Mouse (Mus musculus) midbrain, embryonic 14.5 days (tissue): ENCODE data around the gene Lif. TPM values are rescaled to one million over a fixed set of nuclear protein-coding genes. Genes with fewer than 3 reads are reported as not detected.

Experiments
- ATAC-seq: fragments of 200-750 bp; cut with Nextera tagmentation; 2 replicates; pipeline ENCODE4 v1.8.0; 2017; ENCODE audit warnings: moderate number of reproducible peaks, moderate library complexity; ENCODE audit not compliant: low FRiP score, low TSS enrichment
- DNase-seq: peaks from one replicate; pipeline ENCODE4 v3.0.0-alpha.2; 2015
- H3K27ac ChIP-seq: fragments of 300-500 bp; sonication (generic); replicated peaks from 2 replicates; pipeline ENCODE4 v1.5.1; 2014; ENCODE audit warnings: mild to moderate bottlenecking, low read depth, low read length, moderate library complexity
- H3K27me3 ChIP-seq: fragments of 300-500 bp; sonication (generic); 2 replicates; pipeline ENCODE4 v1.6.1; 2014; ENCODE audit warnings: low read length, control low read depth, mixed read lengths; ENCODE audit not compliant: control insufficient read depth, insufficient read depth
- H3K36me3 ChIP-seq: fragments of 300-500 bp; sonication (generic); 2 replicates; pipeline ENCODE4 v1.6.1; 2014; ENCODE audit warnings: low read length, control low read depth; ENCODE audit not compliant: control insufficient read depth, insufficient read depth
- H3K4me1 ChIP-seq: fragments of 300-500 bp; sonication (generic); 2 replicates; pipeline ENCODE4 v1.6.1; 2014; ENCODE audit warnings: mild to moderate bottlenecking, antibody characterized with exemption, low read length, control low read depth; ENCODE audit not compliant: control insufficient read depth, insufficient read depth
- H3K4me2 ChIP-seq: fragments of 300-500 bp; sonication (generic); 2 replicates; pipeline ENCODE4 v1.6.1; 2014; ENCODE audit warnings: mild to moderate bottlenecking, low read length, moderate library complexity
- H3K4me3 ChIP-seq: fragments of 300-500 bp; sonication (generic); replicated peaks from 2 replicates; pipeline ENCODE4 v1.5.1; 2014; ENCODE audit warnings: low read depth, low read length
- H3K9ac ChIP-seq: fragments of 300-500 bp; sonication (generic); replicated peaks from 2 replicates; pipeline ENCODE4 v1.6.1; 2014; ENCODE audit warnings: mild to moderate bottlenecking, low read length, moderate library complexity
- H3K9me3 ChIP-seq: fragments of 300-500 bp; sonication (generic); 2 replicates; pipeline ENCODE4 v1.6.1; 2016; ENCODE audit warnings: low read length, control low read depth, mixed read lengths; ENCODE audit not compliant: control insufficient read depth
- WGBS: fragments of 180-500 bp; shearing (Covaris S2); extraction: QIAGEN DNeasy Blood & Tissue Kit; methylation state at CpG from one replicate; pipeline ENCODE4 v1.1.7; 2014; 5-methylcytosine and 5-hydroxymethylcytosine counted together
- polyA plus RNA-seq: library from polyadenylated mRNA; unstranded; fragments of >200 nt; fragmentation: Nextera tagmentation; extraction: Ambion mirVana; gene quantifications from 2 replicates; pipeline ENCODE4 v1.2.1, GENCODE M21; 2014

The Lif gene
- polyA plus RNA-seq, 1 experiment from 2014 or later = not detected

- Histone ChIP-seq H3K9me3 (no peaks in the 10 kb centered on the region), H3K4me1 (no peaks in the 10 kb centered on the region), H3K9ac (no peak overlapping the region), H3K4me3 (no peak overlapping the region), H3K27me3 (no peaks in the 10 kb centered on the region), H3K36me3 (no peaks in the 10 kb centered on the region), H3K4me2 (no peak overlapping the region), H3K27ac (no peak overlapping the region)
- no peak for DNase-seq
- 86% methylated on average over 6 of the region's 6 CpGs for WGBS
- no peak for ATAC-seq
These were observed 36.7 kb downstream of the Lif start for GRCm38 (mm10) chr11:4294047-4294446.

- no peaks in the 10 kb centered on the region for H3K36me3 ChIP-seq
- no peak overlapping the region for H3K9ac ChIP-seq
- no peaks in the 10 kb centered on the region for H3K4me1 ChIP-seq
- no peak overlapping the region for H3K4me3 ChIP-seq
- no peaks in the 10 kb centered on the region for H3K27me3 ChIP-seq
- H3K4me2 ChIP-seq = no peak overlapping the region
- no peak for DNase-seq
- no peak overlapping the region for H3K27ac ChIP-seq
- no peak for ATAC-seq
- H3K9me3 ChIP-seq = no peaks in the 10 kb centered on the region
- WGBS = 46% methylated on average over 14 of the region's 14 CpGs
These were observed 37.4 kb downstream of the Lif start for GRCm38 (mm10) chr11:4294495-4295351.

GRCm38 (mm10) chr11:4296610-4297275 lies 39.4 kb downstream of the Lif start:
- H3K4me3 ChIP-seq = no peak overlapping the region
- H3K27ac ChIP-seq = no peak overlapping the region
- no peaks in the 10 kb centered on the region for H3K4me1 ChIP-seq
- no peaks in the 10 kb centered on the region for H3K9me3 ChIP-seq
- no peaks in the 10 kb centered on the region for H3K36me3 ChIP-seq
- no peaks in the 10 kb centered on the region for H3K27me3 ChIP-seq
- no peak overlapping the region for H3K4me2 ChIP-seq
- ATAC-seq = no peak
- no peak overlapping the region for H3K9ac ChIP-seq
- 74% methylated on average over 10 of the region's 10 CpGs for WGBS
- no peak for DNase-seq

GRCm38 (mm10) chr11:4297753-4298152 lies 40.4 kb downstream of the Lif start:
- Histone ChIP-seq H3K4me1 (no peaks in the 10 kb centered on the region), H3K9me3 (no peaks in the 10 kb centered on the region), H3K27me3 (no peaks in the 10 kb centered on the region), H3K4me2 (no peak overlapping the region), H3K9ac (no peak overlapping the region), H3K4me3 (no peak overlapping the region), H3K36me3 (no peaks in the 10 kb centered on the region), H3K27ac (no peak overlapping the region)
- WGBS = 85% methylated on average over 3 of the region's 3 CpGs
- no peak for DNase-seq
- ATAC-seq = no peak

GRCm38 (mm10) chr11:4298615-4299014 lies 41.3 kb downstream of the Lif start:
- H3K27ac ChIP-seq = no peak overlapping the region
- H3K4me3 ChIP-seq = no peak overlapping the region
- WGBS = 57% methylated on average over 7 of the region's 7 CpGs
- H3K27me3 ChIP-seq = no peaks in the 10 kb centered on the region
- H3K4me2 ChIP-seq = no peak overlapping the region
- no peaks in the 10 kb centered on the region for H3K9me3 ChIP-seq
- DNase-seq (no peak), ATAC-seq (no peak)
- no peaks in the 10 kb centered on the region for H3K4me1 ChIP-seq
- H3K36me3 ChIP-seq = no peaks in the 10 kb centered on the region
- no peak overlapping the region for H3K9ac ChIP-seq

GRCm38 (mm10) chr11:4299191-4299590 lies 41.8 kb downstream of the Lif start:
- 56% methylated on average over 12 of the region's 12 CpGs for WGBS
- no peak for DNase-seq

GRCm38 (mm10) chr11:4299735-4300474 lies 42.5 kb downstream of the Lif start:
- no peaks in the 10 kb centered on the region for H3K27me3 ChIP-seq
- ATAC-seq = no peak
- 72% methylated on average over 14 of the region's 14 CpGs for WGBS
- H3K36me3 ChIP-seq = no peaks in the 10 kb centered on the region
- no peak for DNase-seq
- no peaks in the 10 kb centered on the region for H3K9me3 ChIP-seq
- no peak overlapping the region for H3K4me2 ChIP-seq
- no peaks in the 10 kb centered on the region for H3K4me1 ChIP-seq
- no peak overlapping the region for H3K4me3 ChIP-seq
- H3K9ac ChIP-seq = no peak overlapping the region
- H3K27ac ChIP-seq = no peak overlapping the region

More at GRCm38 (mm10) chr11:4299191-4299590, 41.8 kb downstream of the Lif start:
- no peak for ATAC-seq
- no peaks in the 10 kb centered on the region for H3K9me3 ChIP-seq
- no peak overlapping the region for H3K4me2 ChIP-seq
- no peaks in the 10 kb centered on the region for H3K27me3 ChIP-seq
- no peak overlapping the region for H3K4me3 ChIP-seq
- no peaks in the 10 kb centered on the region for H3K4me1 ChIP-seq
- no peaks in the 10 kb centered on the region for H3K36me3 ChIP-seq
- H3K9ac ChIP-seq = no peak overlapping the region
- H3K27ac ChIP-seq = no peak overlapping the region

GRCm38 (mm10) chr11:4300683-4301082 lies 43.3 kb downstream of the Lif start:
- no peak overlapping the region for H3K9ac ChIP-seq
- no peak overlapping the region for H3K4me2 ChIP-seq
- DNase-seq = no peak
- no peaks in the 10 kb centered on the region for H3K4me1 ChIP-seq
- H3K27me3 ChIP-seq = no peaks in the 10 kb centered on the region
- H3K36me3 ChIP-seq = no peaks in the 10 kb centered on the region
- 76% methylated on average over 3 of the region's 3 CpGs for WGBS
- no peak overlapping the region for H3K27ac ChIP-seq
- ATAC-seq = no peak
- H3K4me3 ChIP-seq = no peak overlapping the region
- no peaks in the 10 kb centered on the region for H3K9me3 ChIP-seq
